Mouse (Mus musculus) lung, embryonic 16.5 days (tissue): ENCODE data around the gene Myod1. TPM values are rescaled to one million over a fixed set of nuclear protein-coding genes. Genes with fewer than 3 reads are reported as not detected.

Source experiments
- ATAC-seq: fragments of 200-750 bp; cut with Nextera tagmentation; 2 replicates; pipeline ENCODE4 v1.8.0; 2017; ENCODE audit warnings: low read depth, mild to moderate bottlenecking, moderate library complexity
- H3K27ac ChIP-seq: fragments of 300-500 bp; sonication (generic); 2 replicates; pipeline ENCODE4 v1.5.1; 2014; ENCODE audit warnings: mild to moderate bottlenecking, control low read depth, low read length
- H3K27me3 ChIP-seq: fragments of 300-500 bp; sonication (generic); 2 replicates; pipeline ENCODE4 v1.6.1; 2014; ENCODE audit warnings: low read depth, low read length, mixed read lengths; ENCODE audit not compliant: control insufficient read depth, insufficient read depth
- H3K36me3 ChIP-seq: fragments of 300-500 bp; sonication (generic); 2 replicates; pipeline ENCODE4 v1.6.1; 2014; ENCODE audit warnings: low read length; ENCODE audit not compliant: control insufficient read depth, insufficient read depth
- H3K4me1 ChIP-seq: fragments of 300-500 bp; sonication (generic); replicated peaks from 2 replicates; pipeline ENCODE4 v1.6.1; 2014; ENCODE audit warnings: low read length, mixed read lengths; ENCODE audit not compliant: control insufficient read depth, insufficient read depth
- H3K4me2 ChIP-seq: fragments of 300-500 bp; sonication (generic); 2 replicates; pipeline ENCODE4 v1.6.1; 2014; ENCODE audit warnings: low read depth, low read length, control low read depth
- H3K4me3 ChIP-seq: fragments of 300-500 bp; sonication (generic); 2 replicates; pipeline ENCODE4 v1.5.1; 2014; ENCODE audit warnings: mild to moderate bottlenecking, low read length, control low read depth
- H3K9ac ChIP-seq: fragments of 300-500 bp; sonication (generic); 2 replicates; pipeline ENCODE4 v1.6.1; 2014; ENCODE audit warnings: low read length, control low read depth
- H3K9me3 ChIP-seq: fragments of 300-500 bp; sonication (generic); 2 replicates; pipeline ENCODE4 v1.6.1; 2016; ENCODE audit warnings: low read length; ENCODE audit not compliant: control insufficient read depth
- WGBS: fragments of 180-500 bp; shearing (Covaris S2); extraction: QIAGEN DNeasy Blood & Tissue Kit; methylation state at CpG from one replicate; pipeline ENCODE4 v1.1.7; 2014; 5-methylcytosine and 5-hydroxymethylcytosine counted together
- polyA plus RNA-seq: library from polyadenylated mRNA; unstranded; fragments of >200 nt; fragmentation: Nextera tagmentation; extraction: Ambion mirVana; gene quantifications from 2 replicates; pipeline ENCODE4 v1.2.1, GENCODE M21; 2015

Gene Myod1
- polyA plus RNA-seq, 1 experiment from 2014 or later = 0.65 TPM

DNA sequence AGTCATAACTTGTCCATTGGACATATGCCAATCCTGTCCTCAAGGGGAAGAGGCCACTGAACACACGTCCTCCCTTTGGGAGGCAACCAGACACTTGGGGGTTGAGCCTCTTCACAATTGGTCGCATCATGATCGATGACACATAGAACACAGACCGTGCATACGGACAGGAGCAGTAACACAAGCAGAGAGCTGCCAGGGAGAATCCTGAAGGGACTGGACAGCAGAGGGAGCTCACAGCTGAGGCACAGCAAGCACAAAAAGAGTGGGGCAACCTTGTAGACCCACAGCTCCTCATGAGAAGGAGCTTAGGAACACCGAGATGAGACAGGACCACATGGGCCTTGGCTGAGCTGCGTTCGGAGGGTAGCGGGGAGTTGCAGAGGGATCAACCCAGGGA, 4.4 kb downstream of the Myod1 start:
- no peaks in the 10 kb centered on the region for H3K4me1 ChIP-seq
- no peaks in the 10 kb centered on the region for H3K9me3 ChIP-seq
- WGBS = 59% methylated on average over 9 of the region's 9 CpGs
- H3K27ac ChIP-seq = no peak overlapping the region
- H3K27me3 ChIP-seq = peaks cover 43% of the 10 kb centered on the region
- no peak overlapping the region for H3K4me2 ChIP-seq
- H3K36me3 ChIP-seq = no peaks in the 10 kb centered on the region
- no peak overlapping the region for H3K4me3 ChIP-seq
- no peak for ATAC-seq
- no peak overlapping the region for H3K9ac ChIP-seq

DNA sequence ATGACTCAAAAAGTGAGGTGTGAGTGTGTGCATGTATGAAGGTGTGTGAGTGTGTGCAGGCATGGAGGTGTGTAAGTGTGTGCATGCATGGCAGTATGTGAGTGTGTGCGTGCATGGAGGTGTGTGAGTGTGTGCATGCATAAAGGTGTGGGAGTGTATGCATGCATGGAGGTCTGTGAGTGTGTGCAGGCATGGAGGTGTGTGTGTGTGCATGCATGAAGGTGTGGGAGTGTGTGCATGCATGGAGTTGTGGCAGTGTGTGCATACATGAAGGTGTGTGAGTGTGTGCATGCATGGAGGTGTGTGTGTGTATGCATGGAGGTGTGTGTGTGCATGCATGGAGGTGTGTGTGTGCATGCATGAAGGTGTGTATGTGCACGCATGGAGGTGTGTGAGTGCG, 11.2 kb downstream of the Myod1 start:
- no peaks in the 10 kb centered on the region for H3K27me3 ChIP-seq
- WGBS = 77% methylated on average over 3 of the region's 3 CpGs

DNA sequence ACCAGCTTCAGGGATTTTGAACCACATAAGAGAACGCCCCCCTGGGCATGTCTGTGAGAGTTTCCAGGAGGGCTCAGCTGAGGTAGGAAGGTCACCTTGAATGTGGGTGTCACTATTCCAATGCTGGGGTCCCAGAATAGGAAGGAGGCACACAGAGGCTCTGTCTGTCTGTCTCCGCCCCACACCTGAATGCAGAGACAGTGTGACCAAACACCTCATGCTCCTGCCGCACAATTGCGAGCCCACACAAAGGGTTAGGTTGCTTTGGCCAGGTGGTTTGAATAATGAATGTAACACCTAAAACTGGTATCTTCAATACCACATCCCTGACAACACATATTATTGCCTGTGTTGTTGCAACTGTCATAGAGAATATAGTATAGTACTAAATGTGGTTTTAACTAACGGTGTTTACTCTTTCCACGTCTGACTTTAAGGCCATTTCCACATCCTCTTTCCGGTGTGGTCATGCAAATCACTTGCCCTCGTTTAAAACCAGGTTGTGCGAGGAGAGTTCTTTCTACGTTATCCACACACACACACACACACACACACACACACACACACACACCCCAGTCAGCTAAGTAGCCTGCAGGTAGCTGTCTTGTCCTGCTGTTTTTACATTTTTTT, 13.3 kb downstream of the Myod1 start:
- Histone ChIP-seq H3K36me3 (no peaks in the 10 kb centered on the region), H3K9me3 (no peaks in the 10 kb centered on the region), H3K27me3 (peaks cover 12% of the 10 kb centered on the region), H3K4me2 (no peak overlapping the region), H3K4me1 (no peaks in the 10 kb centered on the region), H3K9ac (no peak overlapping the region), H3K27ac (no peak overlapping the region), H3K4me3 (no peak overlapping the region)
- no peak for ATAC-seq
- 71% methylated on average over 10 of the region's 10 CpGs for WGBS

More for the DNA sequence above, 11.2 kb downstream of the Myod1 start:
- no peak for ATAC-seq
- Histone ChIP-seq H3K9me3 (no peaks in the 10 kb centered on the region), H3K4me3 (no peak overlapping the region), H3K36me3 (no peaks in the 10 kb centered on the region), H3K27ac (no peak overlapping the region), H3K9ac (no peak overlapping the region), H3K4me2 (no peak overlapping the region), H3K4me1 (no peaks in the 10 kb centered on the region)

DNA sequence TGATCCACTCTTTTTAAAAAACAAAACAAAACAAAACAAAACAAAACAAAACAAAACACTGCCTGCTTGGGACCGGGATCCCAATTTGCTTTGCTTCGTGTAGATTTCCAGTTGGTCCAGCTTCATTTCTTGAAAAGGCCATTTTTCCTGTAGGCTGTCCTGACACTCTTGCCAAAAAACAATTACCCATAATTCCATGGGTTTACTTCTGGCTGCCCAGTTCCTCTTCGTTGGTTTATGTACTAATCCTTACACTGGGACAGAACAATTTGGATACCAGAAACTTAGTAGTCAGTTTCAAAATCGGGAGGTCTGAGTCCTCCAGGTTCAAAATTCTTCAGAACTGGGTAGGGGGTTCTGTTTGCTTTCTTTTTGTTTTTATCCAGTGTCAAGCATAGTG, 14.0 kb downstream of the Myod1 start:
- H3K9ac ChIP-seq = no peak overlapping the region
- ATAC-seq = no peak
- no peak overlapping the region for H3K27ac ChIP-seq
- no peak overlapping the region for H3K4me2 ChIP-seq
- H3K9me3 ChIP-seq = no peaks in the 10 kb centered on the region
- no peaks in the 10 kb centered on the region for H3K36me3 ChIP-seq
- WGBS = 44% methylated on average over 4 of the region's 4 CpGs
- H3K4me1 ChIP-seq = no peaks in the 10 kb centered on the region
- H3K4me3 ChIP-seq = no peak overlapping the region
- peaks cover 19% of the 10 kb centered on the region for H3K27me3 ChIP-seq

DNA sequence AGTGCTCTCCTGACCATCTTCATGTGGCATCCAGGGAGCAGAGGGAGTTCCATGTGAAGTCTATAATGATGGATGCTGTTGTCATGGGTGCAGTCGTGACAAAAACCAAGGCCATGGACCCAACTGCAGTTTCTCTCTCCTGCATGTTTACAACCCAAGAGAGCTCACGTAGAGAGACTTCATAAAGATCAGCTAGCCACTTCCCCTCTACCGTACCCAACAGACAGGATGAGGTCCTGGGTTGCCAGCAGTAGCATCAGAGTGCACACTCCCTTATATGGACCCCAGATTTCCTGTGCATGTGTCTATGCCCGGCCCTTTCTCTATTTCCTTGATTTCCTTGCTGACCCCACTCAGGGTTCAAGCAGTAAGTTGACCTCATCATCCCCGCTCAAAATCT, 15.4 kb downstream of the Myod1 start:
- peaks cover 4% of the 10 kb centered on the region for H3K4me1 ChIP-seq
- no peak for ATAC-seq
- no peak overlapping the region for H3K27ac ChIP-seq
- H3K27me3 ChIP-seq = peaks cover 34% of the 10 kb centered on the region
- no peak overlapping the region for H3K4me3 ChIP-seq
- H3K9me3 ChIP-seq = no peaks in the 10 kb centered on the region
- H3K9ac ChIP-seq = no peak overlapping the region
- no peak overlapping the region for H3K4me2 ChIP-seq
- WGBS = 26% methylated on average over 5 of the region's 5 CpGs
- H3K36me3 ChIP-seq = no peaks in the 10 kb centered on the region

DNA sequence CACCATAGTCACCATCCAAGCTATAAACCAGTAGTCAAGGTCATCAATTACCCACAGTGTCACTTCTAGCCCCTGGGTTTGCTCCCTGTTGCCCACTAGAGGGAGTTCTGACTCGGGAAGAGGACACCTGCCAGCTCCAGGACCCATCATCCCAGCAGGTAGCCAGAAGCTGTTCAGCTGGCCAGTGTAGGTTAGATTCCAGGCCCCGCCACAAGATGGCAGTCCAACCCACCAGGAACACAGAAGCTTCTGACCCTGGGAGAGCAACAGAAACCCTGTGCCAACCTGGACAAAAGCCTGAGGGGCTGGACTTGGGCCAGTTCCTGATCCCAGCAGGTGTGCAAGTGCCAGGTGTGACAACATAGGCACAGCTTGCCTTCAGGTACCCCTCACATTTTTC, 16.8 kb downstream of the Myod1 start:
- Histone ChIP-seq H3K4me2 (no peak overlapping the region), H3K9me3 (no peaks in the 10 kb centered on the region), H3K36me3 (no peaks in the 10 kb centered on the region), H3K9ac (no peak overlapping the region), H3K27me3 (peaks cover 48% of the 10 kb centered on the region), H3K27ac (no peak overlapping the region), H3K4me1 (peaks cover 9% of the 10 kb centered on the region), H3K4me3 (no peak overlapping the region)
- peak; percentile 46 for ATAC-seq
- WGBS = 0% methylated on average over 2 of the region's 2 CpGs

DNA sequence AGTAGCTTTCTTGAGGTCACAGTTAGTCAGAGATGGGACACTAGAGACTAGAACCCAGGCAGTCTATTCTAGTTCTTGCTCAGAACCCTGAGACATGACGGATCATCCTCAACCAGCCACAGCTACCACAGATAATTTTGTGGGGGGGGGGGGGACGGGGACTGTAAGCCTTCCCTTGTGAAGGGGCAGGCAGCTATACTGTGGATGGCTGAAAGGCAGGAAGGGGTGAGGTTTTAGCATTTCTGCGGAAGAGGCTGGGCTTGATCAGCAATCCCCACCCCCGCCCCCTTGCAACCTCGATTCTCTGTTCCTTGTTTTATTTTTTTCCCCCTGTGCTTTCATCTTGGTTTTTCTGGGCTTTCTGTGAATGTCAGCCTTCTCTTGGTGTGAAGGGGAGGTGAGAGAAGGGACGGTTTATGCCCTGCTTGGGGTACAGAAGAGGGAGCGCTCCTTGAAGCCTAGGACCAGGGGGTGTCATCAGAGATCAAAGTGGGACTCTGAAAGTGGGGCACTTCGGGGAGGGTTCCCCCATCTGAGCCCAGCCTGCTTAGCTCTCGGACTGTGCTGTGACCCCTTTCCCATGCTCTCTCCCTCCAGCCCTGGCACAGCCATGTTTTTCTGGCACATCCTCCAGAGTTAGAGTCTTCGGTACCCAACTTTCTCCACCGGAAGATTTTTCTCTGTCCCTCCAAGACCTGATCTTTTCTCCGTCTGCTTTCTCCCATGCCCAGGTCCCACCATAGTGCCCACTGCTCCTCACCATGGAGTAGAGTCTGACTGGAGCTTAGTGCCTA, 17.6 kb downstream of the Myod1 start:
- ATAC-seq = no peak
- H3K4me3 ChIP-seq = no peak overlapping the region
- H3K27me3 ChIP-seq = peaks cover 56% of the 10 kb centered on the region
- peaks cover 9% of the 10 kb centered on the region for H3K4me1 ChIP-seq
- 27% methylated on average over 11 of the region's 12 CpGs for WGBS
- H3K9me3 ChIP-seq = no peaks in the 10 kb centered on the region
- no peaks in the 10 kb centered on the region for H3K36me3 ChIP-seq
- H3K9ac ChIP-seq = no peak overlapping the region
- H3K4me2 ChIP-seq = no peak overlapping the region
- no peak overlapping the region for H3K27ac ChIP-seq

DNA sequence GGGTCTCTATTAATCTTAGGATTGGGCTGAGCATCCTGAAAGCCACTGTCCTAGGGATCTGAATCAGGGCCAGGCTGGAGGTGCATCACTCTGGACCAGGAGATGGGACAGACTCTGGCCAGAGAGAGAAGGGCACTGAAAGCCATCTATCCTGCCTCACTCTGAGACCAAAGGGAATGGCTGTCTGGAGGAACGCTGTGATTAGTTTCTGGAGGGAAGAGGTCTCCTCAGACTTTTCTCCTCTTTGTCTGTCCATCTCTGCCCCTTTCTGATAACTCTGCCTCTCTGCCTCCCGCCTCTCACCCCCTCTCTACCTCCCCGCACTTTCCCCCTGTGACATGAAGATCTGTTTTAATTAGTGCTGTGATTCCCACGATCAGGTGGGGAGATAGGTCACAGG, 18.7 kb downstream of the Myod1 start:
- no peak for ATAC-seq
- 49% methylated on average over 4 of the region's 4 CpGs for WGBS
- Histone ChIP-seq H3K9ac (no peak overlapping the region), H3K9me3 (no peaks in the 10 kb centered on the region), H3K27me3 (peaks cover 65% of the 10 kb centered on the region), H3K4me2 (no peak overlapping the region), H3K4me1 (peaks cover 9% of the 10 kb centered on the region), H3K36me3 (no peaks in the 10 kb centered on the region), H3K4me3 (no peak overlapping the region), H3K27ac (no peak overlapping the region)

DNA sequence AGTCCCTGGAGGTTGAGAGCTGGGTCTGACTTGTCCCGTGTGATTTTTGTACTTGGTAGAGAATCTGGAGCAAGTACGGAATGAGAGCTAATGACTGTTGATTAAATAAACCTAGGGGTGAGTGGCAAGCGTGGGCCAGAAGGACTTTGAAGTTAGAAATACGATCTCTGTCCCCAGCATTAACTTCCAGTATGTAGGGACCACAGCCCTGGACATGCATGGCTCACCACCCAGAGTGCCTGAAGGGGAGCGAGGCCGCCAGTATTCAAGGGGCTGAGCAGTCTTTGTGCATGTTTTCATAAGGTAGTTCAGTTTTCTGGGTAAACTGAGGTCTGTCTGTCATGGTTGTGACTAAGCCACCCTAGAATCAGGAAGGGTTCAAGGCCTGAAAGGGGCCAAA, 19.3 kb downstream of the Myod1 start:
- 25% methylated on average over 6 of the region's 6 CpGs for WGBS
- Histone ChIP-seq H3K9ac (no peak overlapping the region), H3K4me2 (no peak overlapping the region; the same call in 1 of the 2 replicates), H3K27ac (no peak overlapping the region), H3K9me3 (no peaks in the 10 kb centered on the region), H3K4me3 (no peak overlapping the region), H3K27me3 (peaks cover 68% of the 10 kb centered on the region), H3K36me3 (no peaks in the 10 kb centered on the region), H3K4me1 (peaks cover 9% of the 10 kb centered on the region)
- no peak for ATAC-seq
